Mouse (Mus musculus): Measurements from ENCODE around the gene Prmt8.

Prmt8 gene

DNA sequence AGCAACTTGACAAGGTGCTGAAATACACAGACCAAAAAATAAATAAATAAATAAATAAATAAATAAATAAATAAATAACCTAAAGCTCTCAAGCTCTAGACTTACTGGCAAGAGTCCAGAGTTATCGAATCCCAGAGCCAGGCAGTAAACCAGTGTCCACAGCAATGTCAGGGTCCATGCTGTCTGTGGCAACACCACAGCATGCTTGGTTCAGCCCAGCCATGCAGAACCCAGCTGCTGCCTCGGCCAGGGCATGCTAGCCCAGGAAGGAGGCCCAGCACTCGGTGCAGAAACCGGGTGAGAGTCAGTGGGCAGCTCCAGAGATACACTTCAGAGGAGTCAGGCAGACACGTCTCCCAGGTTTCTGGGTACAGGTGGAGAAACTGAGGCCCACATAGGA lies 29.4 kb downstream of the Prmt8 start:
- no peak for DNase-seq (ENCODE audit: low spot score in 2 of 2)

DNA sequence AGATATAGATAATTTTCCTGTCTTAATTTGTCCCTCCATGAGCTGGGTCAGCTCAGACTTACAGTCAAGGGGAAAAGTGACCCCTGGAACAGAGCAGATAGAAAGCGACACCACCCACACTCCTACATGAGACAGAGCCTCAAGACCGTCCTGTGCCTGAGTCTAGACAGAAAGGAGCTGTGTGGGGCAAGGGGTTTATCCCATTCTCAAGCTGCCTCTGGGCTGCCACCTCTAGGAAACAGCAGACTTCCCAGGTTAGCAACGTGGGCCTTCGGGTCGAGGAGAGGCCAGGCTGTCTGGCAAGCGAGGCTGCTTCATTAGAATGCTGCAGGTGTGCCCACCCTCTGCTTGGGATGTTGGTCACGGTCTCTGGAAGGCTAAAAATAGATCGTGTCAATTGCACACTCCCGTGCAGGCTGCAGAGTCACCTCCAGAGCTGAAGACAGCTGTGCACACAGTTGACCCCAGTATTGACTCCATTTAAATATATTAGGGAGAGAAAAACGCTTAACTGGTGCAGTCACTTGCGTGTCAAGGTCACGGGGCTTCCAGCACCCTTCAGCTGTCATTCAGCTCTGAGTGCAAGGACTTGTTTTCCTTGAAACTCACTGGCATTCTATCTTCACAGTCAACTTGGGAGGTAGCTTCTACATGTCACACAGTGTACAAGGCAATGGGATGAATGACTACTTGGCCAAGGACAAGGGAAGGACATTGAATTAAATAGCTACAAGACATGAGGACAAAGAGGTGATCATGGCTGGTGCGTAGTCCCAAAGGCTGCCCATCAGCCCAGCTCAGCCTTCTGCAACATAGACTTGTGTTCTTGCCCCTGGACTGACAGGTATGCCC lies 33.9 kb downstream of the Prmt8 start:
- DNase-seq (ENCODE audit: low spot score in 2 of 2): no peak

DNA sequence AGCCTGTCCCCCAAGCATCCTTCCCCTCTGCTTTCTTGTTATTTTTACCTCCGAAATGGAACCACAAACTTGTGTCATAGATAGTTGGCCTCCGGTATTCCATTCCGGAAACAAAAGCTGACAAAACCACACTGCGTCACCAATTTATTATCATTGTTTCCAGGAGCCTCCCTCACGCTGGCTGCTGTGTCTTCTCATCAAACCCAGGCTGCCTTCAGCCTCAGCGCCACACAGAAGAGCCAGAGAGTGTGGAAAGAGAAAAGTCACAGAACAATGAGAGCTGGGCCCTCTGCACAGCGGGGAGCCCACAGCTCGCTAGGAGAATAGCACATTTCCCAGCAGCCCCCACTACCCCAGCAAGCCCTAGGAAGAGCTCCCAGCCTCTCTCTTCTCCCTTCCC lies 46.1 kb downstream of the Prmt8 start:
- DNase-seq (ENCODE audit: low spot score in 2 of 2): no peak

DNA sequence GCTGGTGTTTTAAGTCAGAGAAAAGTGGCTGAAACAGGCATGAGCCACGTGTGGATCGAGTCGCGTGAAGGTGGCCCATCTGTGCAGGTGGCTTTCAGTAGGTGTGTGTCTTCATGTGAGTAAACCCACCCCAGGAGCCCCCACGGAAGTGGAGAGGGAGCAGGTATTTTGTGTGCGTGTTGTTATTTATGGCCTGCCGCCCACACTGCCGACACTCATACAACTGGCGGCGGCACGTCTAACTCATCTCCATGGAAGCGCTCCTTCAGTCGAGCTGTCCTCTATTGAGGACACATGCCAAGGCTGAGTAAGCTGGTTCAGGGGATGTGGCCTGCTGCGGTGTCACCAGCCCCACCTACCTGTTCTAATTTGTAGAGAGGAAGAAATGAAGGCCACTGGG lies 49.4 kb downstream of the Prmt8 start:
- no peak for DNase-seq (ENCODE audit: low spot score in 2 of 2)

DNA sequence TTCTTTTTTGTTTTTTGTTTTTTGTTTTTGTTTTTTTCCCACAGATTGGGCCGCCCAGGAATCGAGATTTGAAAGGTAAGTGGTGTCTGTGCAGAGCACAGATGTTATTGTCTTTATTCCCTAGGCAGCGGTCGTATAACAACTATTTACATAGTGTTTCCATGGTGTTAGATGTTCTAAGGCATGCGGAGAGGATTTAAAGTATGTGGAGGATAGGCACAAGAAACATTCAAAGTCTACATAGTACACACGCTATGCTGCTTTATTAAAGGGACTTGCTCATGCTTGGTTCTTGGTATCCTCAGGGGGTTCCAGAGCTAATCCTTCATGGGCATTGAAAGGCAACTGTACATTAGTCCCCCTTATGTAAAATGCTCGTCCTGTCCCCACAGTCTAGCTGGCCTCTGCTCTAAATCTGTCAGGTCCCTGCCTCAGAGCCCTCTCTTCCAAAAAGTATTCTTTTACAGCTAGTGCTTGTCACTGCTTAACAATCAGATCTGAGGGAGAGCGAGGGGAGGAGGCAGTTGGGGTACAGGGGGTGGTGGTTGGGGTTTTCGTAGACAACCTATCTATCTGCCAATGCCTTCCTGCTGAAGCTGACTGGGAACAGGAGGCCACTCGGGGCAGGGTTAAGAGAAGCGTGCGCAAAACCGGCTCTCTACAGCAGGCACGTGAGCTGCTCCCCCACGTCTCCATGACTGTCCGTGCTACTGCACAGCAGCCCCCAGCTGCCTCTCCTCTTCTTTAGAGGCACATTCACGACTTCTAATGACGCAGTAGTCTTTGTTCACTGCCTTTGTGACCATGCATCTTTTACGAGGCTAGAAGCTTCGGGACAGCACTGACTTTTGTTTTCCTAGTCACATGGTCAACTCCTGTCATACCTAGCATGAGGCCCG lies 51.8 kb downstream of the Prmt8 start:
- DNase-seq (ENCODE audit: low spot score in 2 of 2): no peak

DNA sequence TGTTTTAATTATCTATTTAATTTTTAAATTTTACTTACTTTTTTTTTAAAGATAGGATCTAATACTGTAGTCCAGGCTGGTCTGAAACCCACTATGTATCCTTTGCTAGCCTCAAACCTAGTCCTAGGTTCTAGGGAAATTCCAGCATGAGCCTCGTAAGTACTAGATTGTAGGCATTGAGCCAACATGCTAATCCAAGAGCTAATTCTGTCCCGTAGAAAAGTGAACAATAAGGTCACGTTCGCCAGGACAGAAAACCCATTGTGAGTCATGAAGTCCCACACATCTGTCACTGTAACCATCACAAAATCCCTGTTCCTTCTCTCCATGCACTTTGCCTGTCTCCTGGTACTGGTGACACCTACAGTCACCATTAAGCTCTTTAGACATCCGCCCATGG lies 53.8 kb downstream of the Prmt8 start:
- DNase-seq (ENCODE audit: low spot score in 2 of 2): no peak

DNA sequence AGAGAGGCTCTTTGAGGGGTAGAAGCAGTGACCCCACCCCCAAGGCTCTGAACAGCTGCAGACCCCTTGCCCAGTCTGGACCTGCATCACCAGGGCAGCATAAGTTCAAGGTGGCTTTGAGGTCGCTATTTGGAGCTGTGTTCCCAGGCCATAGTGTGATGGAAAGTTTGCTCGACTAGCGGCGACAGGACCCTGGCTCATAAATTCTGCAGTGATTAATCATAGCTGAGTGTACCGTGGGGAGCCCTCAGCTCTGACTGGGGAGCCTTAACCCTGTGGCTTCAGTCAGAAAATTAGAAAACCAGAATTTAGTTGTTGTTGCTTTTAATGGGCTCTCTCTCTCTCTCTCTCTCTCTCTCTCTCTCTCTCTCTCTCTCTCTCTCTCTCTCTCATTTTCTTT lies 54.4 kb downstream of the Prmt8 start:
- DNase-seq (ENCODE audit: low spot score in 2 of 2): no peak

DNA sequence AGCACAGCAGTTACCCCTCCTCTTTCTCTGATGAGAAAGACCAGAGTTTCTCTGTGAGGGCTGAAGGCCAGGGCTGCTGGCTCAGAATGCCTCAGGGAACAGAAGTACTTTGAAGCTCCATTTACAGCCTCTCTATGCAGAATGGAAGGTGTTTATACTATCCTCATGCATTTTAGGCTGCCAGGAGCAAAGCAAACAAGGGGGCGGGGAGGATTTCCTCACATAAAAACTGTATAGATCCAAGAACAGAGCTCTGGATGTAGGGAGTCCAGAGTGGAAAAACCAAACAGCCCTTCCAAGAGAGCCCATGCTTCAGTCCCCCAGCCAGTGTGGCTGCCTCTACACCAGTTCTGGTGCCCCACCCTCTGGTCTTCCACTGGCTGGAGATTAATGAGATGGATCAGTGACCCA lies 61.0 kb downstream of the Prmt8 start:
- no peak for DNase-seq (ENCODE audit: low spot score in 2 of 2)

DNA sequence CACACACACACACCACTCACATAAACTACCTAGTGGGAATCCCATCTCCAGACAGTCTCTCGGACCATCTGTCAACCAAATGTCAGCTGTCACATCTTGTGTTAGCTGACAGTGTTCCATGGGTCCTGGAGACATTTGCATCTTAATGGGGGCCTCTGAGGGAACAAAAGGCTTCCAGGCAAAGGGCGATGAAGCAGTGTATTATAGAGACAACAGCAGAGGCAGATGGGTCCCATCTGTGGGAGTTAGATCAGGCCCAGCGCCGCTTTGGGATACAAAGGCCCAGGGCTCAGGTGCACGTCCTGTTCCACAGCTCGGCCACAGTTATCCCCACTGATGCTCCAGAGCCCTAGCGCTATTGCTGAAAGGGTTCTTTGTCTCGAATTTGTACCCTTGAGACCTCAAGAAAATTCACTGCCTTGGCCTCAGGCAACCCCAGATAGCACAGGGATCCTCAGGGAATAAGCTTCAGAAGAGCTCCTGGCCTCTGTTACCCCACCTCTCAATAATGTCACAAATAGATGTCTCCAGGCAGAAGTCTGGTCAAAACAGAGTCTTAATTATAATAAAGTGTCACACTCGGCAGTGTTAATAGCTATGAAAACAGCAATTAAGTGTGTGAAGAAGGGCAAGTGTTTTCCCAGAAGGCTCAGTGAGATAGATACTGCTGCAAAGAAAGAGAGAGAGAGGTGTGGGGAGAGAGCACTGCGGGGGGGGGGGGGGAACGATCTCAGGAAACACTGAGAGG lies 68.1 kb downstream of the Prmt8 start:
- no peak for DNase-seq (ENCODE audit: low spot score in 2 of 2)

DNA sequence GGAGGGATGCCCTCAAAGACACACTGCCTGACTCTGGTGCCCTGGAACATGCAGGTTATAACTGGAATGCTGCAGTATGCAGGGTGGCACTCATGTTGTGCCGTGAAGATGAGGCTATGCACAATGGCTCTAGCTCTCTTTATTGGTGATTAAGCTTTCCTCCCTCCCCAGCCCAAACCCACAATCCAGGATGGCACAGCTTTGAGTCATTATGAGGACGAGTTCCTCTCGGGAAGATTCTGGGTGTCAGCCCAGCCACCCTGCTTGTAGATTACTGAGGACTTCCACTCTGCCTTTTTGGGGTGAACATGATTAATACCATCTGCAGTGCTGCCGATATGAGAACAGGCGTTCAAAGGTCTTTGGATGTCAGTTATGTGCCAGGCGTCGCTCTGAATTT lies 75.6 kb downstream of the Prmt8 start:
- no peak for DNase-seq (ENCODE audit: low spot score in 2 of 2)

DNA sequence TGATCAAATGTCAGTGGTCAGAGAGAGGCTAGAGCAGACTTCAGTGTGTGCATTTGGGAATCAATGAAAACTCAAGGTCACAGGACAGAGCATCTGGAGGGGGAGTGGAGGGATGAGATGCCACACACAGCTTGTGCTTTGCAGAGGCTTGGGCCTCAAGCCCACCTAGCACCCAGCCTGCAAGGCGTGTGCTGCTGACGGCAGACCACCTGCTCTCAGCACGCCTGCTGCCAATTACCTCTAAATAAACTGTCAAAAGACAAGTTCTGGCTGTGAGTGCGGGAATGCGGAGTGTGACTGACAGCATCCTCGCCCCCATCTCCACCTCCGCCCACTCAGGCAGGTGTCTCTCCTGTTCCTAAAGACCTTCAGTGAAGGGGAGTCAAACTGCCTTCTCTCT lies 77.0 kb downstream of the Prmt8 start:
- DNase-seq (ENCODE audit: low spot score in 2 of 2): no peak

DNA sequence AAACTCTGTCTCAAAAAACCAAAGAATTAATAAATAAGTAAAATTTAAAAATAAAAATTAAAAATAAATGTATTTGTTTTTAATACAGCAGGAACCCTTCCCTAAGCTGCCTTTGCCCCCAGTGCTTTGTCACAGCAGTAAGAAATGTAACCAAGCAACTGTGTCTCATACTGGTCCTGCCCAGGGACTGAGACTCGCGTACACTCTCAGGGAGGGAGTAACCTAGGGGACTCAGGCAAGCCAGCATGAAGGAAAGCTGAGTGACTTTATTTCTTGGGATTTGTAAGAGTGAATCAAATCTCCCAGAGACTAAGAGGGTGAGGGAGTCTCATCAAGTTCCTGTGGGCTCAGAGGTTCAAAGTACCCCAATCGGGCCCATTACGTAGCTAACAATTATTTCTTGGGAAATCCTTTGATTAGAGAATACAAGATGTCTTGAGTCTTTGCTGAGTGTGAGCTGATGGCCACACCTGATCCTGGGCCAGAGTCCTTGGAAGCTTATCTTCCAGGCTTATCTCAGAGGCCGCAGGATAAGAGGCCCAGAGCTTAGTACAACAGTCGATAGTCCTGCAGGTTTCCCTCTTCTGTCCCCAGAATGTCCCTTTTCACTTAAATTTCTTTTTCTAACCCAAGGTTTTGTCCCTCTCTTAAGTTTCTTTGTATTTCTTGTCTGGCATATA lies 82.0 kb downstream of the Prmt8 start:
- DNase-seq (ENCODE audit: low spot score in 2 of 2): no peak

DNA sequence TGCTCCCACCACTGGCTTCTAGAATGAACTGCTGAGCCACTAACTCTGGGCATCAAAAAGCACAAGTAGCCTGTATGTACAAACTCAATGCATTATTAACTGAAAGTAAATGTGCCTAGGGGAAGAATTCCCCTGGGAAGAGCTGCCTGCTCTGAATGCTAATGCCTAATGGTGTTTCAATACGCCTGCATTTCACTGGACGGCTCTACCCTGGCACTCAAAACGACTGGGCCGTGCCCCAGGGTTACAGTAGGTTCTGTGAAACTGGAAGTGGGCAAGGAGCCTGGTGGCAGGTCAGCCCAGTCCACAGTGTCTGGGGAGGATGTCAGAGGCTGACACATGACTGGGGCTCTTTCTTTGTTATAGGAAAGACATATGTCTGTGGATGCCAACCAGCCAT lies 84.3 kb downstream of the Prmt8 start:
- no peak for DNase-seq (ENCODE audit: low spot score in 2 of 2)

DNA sequence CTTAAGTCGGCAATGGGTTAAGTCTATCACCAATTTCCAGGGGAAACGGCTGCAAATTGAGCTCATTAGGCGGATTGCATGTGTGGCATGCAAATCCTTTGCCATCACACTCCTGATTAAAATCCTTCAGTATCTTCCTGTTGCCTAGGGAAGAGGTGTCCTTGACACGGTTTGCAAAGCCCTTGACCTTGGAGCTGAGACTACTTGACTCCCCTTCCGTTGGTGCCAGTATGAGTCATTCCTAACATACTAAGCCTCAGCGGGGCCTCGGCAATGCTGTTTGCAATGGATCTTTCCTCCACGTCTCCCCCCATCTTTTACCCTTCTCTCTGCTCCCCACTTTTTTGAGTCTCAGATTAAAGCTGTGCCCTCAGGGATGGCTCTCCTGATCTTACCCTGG lies 85.7 kb downstream of the Prmt8 start:
- DNase-seq (ENCODE audit: low spot score in 2 of 2): no peak

DNA sequence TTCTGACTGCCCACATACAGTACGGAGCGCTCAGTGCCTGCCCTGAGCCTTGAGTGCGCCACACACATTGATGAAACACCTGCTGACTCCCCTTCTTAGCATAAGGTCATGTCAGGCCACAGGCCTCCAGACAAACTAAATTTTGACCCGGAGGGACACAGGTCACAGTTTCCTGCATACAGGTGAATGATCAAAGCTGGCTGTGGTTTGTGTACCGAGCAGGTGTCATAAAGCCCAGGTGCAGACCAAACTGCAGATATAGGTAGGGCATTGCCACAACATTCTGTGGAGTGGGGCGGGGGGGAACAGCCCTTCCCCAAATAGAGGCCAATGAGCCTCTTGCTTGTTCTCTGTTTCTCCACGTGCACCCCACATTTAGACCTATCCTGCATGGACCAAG lies 88.5 kb downstream of the Prmt8 start:
- no peak for DNase-seq (ENCODE audit: low spot score in 2 of 2)

DNA sequence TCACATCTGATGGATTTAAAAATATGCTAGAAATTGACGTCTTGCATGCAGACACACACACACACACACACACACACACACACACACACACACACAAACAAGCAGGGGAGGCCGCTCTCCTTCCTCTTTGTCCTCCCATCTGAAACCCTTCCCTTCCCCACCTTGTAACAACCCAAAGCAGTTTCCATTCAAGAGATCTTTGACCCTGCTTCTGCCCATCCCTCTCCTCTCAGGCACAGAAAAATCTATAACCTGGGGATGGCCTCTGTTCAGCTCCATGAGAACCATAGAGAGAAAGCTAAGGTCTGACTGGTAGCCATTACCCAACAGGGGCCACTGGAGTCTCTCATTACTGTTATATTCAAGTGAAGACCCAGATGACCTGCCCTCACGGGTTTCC lies 90.3 kb downstream of the Prmt8 start:
- DNase-seq (ENCODE audit: low spot score in 2 of 2): no peak

DNA sequence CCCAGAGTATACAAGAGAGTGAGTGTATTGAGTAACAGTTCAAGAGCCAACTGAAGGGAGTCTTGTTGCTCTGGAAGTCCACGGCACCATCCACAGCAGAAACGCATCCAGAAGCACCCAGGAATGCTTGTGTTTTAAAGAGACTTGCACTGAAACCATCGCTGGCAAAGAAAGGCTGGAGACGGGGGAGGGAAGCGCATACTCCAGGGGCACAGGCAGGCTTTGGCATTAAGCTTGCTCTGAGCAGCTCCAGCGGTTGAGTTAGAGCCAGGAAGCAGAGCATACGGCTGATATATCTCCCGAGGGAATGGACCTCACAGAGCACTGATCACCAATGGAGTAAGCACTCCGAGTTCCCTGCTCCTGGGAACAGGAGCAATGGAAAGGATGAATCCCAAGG lies 91.0 kb downstream of the Prmt8 start:
- no peak for DNase-seq (ENCODE audit: low spot score in 2 of 2)

DNA sequence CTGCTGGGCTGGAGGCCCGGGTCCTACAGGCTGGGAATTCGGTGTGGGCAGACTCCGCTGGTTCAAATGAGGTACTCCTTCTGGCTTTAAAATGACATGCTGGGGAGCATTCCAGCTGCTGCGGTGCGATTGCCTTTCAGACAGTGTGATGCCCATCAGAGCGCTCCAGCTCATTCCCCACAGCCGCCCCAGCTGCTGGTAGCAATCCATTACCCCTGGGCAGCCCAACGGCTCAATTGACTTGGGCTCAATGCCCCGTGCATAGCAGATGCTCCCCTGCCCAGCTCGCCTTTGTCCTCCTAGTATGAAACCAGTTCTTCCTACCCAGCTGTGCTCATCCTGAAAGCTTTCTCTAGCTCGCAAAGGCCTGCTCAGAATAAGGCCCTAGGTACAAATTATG lies 92.4 kb downstream of the Prmt8 start:
- no peak for DNase-seq (ENCODE audit: low spot score in 2 of 2)

DNA sequence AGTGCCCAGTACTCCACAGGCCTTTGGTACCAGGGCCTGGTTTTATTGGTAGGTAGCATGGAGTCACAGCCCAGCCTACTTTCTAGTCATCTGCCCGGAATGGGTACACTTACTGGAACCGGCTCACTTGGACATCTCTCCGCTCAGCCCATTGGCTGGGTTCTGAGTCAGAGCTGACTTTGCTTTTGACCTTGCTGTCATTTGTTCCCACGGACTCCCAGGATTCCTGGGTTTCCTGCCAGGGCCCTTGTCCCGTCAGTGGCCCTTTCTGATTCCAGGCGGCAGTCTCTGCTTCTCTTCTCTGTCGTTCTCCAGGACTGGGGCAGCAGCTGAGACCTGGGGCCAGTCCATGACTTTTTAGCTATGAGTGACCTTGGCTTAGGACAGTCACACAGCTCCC lies 97.2 kb downstream of the Prmt8 start:
- DNase-seq (ENCODE audit: low spot score in 2 of 2): no peak

DNA sequence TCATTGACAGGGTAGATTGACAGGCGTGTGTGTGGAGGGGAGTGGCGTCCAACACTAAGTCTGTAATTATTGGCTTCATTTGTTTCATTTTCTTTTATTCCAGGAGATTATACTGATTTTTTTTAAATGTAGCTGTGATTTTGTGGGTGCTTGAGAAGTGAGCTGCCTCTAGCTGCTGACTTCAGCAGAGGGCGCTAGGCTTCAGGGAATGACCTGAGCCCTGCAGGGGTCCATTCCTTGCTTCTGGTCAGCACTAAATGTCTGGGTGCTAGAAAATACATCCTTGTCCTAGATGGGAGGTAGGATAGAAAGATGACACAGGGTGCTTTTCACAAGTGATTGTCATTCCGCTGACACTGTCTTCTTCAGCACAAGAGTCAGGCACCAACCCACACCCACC lies 99.2 kb downstream of the Prmt8 start:
- DNase-seq (ENCODE audit: low spot score in 2 of 2): no peak

DNA sequence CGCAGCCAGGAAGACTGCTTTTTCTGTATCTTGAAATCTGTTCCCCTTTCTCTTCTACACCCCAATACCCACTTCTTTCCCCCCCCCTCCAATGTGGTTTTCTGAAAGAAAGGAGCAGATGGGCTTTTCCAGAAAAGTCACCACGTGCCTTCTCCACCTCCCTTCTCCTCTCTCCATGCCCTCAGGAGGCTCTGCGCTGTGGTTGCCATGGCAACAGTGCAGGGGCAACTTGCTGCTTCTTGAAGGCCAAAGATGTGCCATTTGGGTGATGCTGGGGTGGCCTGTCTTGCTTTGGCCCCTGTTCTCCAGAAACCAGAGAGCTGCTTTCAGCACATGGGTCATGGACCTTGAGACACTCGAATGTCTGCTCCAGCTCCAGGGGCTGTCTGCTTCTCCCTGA lies 100.0 kb downstream of the Prmt8 start:
- no peak for DNase-seq (ENCODE audit: low spot score in 2 of 2)

DNA sequence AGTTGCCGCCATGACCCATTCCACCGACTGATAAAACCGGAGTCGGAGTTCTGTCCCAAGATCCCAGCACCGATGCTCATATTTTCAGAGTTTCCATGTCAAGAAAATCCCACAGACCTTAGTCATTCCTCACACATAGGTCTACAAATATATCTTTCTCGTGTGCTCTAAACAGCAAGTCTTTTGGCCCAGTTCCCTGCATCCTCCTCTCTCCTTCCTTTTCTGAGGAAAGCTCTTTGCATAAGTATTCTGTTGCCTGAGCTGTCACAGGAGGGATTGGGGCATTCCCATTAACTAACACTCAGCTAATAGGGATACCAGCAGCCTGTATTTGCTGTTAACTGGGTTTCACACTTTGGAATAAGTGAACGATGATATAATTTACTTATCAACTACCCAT lies 106.0 kb downstream of the Prmt8 start:
- DNase-seq (ENCODE audit: low spot score in 2 of 2): no peak
